Mouse (Mus musculus) hindbrain, embryonic 16.5 days (tissue): ENCODE measurements around the gene Anxa6. TPM values are rescaled to one million over a fixed set of nuclear protein-coding genes. Genes with fewer than 3 reads are reported as not detected.

Source experiments
- ATAC-seq: fragments of 200-750 bp; cut with Nextera tagmentation; 2 replicates; pipeline ENCODE4 v1.8.0; 2017; ENCODE audit warnings: moderate TSS enrichment, moderate library complexity
- H3K27ac ChIP-seq: fragments of 300-500 bp; sonication (generic); 2 replicates; pipeline ENCODE4 v1.5.1; 2014; ENCODE audit warnings: low read depth, mild to moderate bottlenecking, control low read depth, low read length, moderate library complexity
- H3K27me3 ChIP-seq: fragments of 300-500 bp; sonication (generic); replicated peaks from 2 replicates; pipeline ENCODE4 v1.6.1; 2014; ENCODE audit warnings: low read length; ENCODE audit not compliant: control insufficient read depth, insufficient read depth
- H3K36me3 ChIP-seq: fragments of 300-500 bp; sonication (generic); 2 replicates; pipeline ENCODE4 v1.6.1; 2014; ENCODE audit warnings: mild to moderate bottlenecking, low read length, moderate library complexity, mixed read lengths; ENCODE audit not compliant: control insufficient read depth, insufficient read depth
- H3K4me1 ChIP-seq: fragments of 300-500 bp; sonication (generic); 2 replicates; pipeline ENCODE4 v1.6.1; 2014; ENCODE audit warnings: low read depth, low read length; ENCODE audit not compliant: control insufficient read depth, insufficient read depth
- H3K4me2 ChIP-seq: fragments of 300-500 bp; sonication (generic); 2 replicates; pipeline ENCODE4 v1.6.1; 2014; ENCODE audit warnings: mild to moderate bottlenecking, low read length, control low read depth, moderate library complexity
- H3K4me3 ChIP-seq: fragments of 300-500 bp; sonication (generic); 2 replicates; pipeline ENCODE4 v1.5.1; 2014; ENCODE audit warnings: mild to moderate bottlenecking, low read length, control low read depth, moderate library complexity
- H3K9ac ChIP-seq: fragments of 300-500 bp; sonication (generic); 2 replicates; pipeline ENCODE4 v1.6.1; 2014; ENCODE audit warnings: low read depth, mild to moderate bottlenecking, control low read depth, low read length, moderate library complexity
- H3K9me3 ChIP-seq: fragments of 300-500 bp; sonication (generic); 2 replicates; pipeline ENCODE4 v1.6.1; 2014; ENCODE audit warnings: mild to moderate bottlenecking, low read length, moderate library complexity; ENCODE audit not compliant: control insufficient read depth
- WGBS: fragments of 180-500 bp; shearing (Covaris S2); extraction: QIAGEN DNeasy Blood & Tissue Kit; methylation state at CpG from one replicate; pipeline ENCODE4 v1.1.7; 2014; 5-methylcytosine and 5-hydroxymethylcytosine counted together
- polyA plus RNA-seq: library from polyadenylated mRNA; unstranded; fragments of >200 nt; fragmentation: Nextera tagmentation; extraction: Ambion mirVana; gene quantifications from 2 replicates; pipeline ENCODE4 v1.2.1, GENCODE M21; 2015

The Anxa6 gene
- polyA plus RNA-seq, 1 experiment from 2014 or later = 72.4 TPM

GRCm38 (mm10) chr11:55036601-55037000, 3.4 kb upstream of the Anxa6 start:
- 30% methylated on average over 3 of the region's 3 CpGs for WGBS
- no peak overlapping the region for H3K4me2 ChIP-seq
- ATAC-seq = no peak
- H3K4me3 ChIP-seq = no peak overlapping the region
- H3K36me3 ChIP-seq = no peaks in the 10 kb centered on the region
- H3K9ac ChIP-seq = no peak overlapping the region
- H3K27ac ChIP-seq = no peak overlapping the region
- peaks cover 6% of the 10 kb centered on the region; the same call in 1 of the 2 replicates for H3K27me3 ChIP-seq
- no peaks in the 10 kb centered on the region for H3K9me3 ChIP-seq
- peaks cover 15% of the 10 kb centered on the region for H3K4me1 ChIP-seq

GRCm38 (mm10) chr11:55032286-55032685, 959 bp downstream of the Anxa6 start:
- peaks cover 20% of the 10 kb centered on the region for H3K4me1 ChIP-seq
- no peaks in the 10 kb centered on the region for H3K36me3 ChIP-seq
- peak overlapping the region; percentile 82 for H3K9ac ChIP-seq
- 19% methylated on average over 5 of the region's 5 CpGs for WGBS
- peak overlapping the region; percentile 51; the same call in 1 of the 2 replicates for H3K27ac ChIP-seq
- no peak for ATAC-seq
- peaks cover 6% of the 10 kb centered on the region; the same call in 1 of the 2 replicates for H3K27me3 ChIP-seq
- H3K9me3 ChIP-seq = no peaks in the 10 kb centered on the region
- peak overlapping the region; percentile 100 for H3K4me2 ChIP-seq
- H3K4me3 ChIP-seq = peak overlapping the region; percentile 73

- ATAC-seq = no peak
- Histone ChIP-seq H3K4me3 (peak overlapping the region; percentile 73), H3K4me1 (peaks cover 20% of the 10 kb centered on the region), H3K27me3 (peaks cover 6% of the 10 kb centered on the region; the same call in 1 of the 2 replicates), H3K27ac (peak overlapping the region; percentile 51; the same call in 1 of the 2 replicates), H3K36me3 (no peaks in the 10 kb centered on the region), H3K9me3 (no peaks in the 10 kb centered on the region), H3K4me2 (peak overlapping the region; percentile 100), H3K9ac (peak overlapping the region; percentile 82)
- 8% methylated on average over 1 of the region's 4 CpGs for WGBS
These were observed 1.3 kb downstream of the Anxa6 start for GRCm38 (mm10) chr11:55031991-55032280.

GRCm38 (mm10) chr11:55031211-55031990, 1.8 kb downstream of the Anxa6 start:
- Histone ChIP-seq H3K9ac (peak overlapping the region; percentile 82; the same call in 1 of the 2 replicates), H3K4me1 (peaks cover 20% of the 10 kb centered on the region)
- no peak for ATAC-seq

GRCm38 (mm10) chr11:55028509-55028908, 4.7 kb downstream of the Anxa6 start:
- Histone ChIP-seq H3K9me3 (no peaks in the 10 kb centered on the region), H3K4me1 (peaks cover 21% of the 10 kb centered on the region), H3K4me2 (no peak overlapping the region), H3K4me3 (no peak overlapping the region), H3K27ac (no peak overlapping the region), H3K9ac (no peak overlapping the region), H3K36me3 (no peaks in the 10 kb centered on the region), H3K27me3 (no peaks in the 10 kb centered on the region)
- no peak for ATAC-seq
- WGBS = 65% methylated on average over 2 of the region's 2 CpGs

More at GRCm38 (mm10) chr11:55031211-55031990, 1.8 kb downstream of the Anxa6 start:
- peak overlapping the region; percentile 100 for H3K4me2 ChIP-seq
- peaks cover 6% of the 10 kb centered on the region; the same call in 1 of the 2 replicates for H3K27me3 ChIP-seq
- H3K27ac ChIP-seq = peak overlapping the region; percentile 31; the same call in 1 of the 2 replicates
- no peaks in the 10 kb centered on the region for H3K36me3 ChIP-seq
- peak overlapping the region; percentile 73; the same call in 1 of the 2 replicates for H3K4me3 ChIP-seq
- no peaks in the 10 kb centered on the region for H3K9me3 ChIP-seq
- 52% methylated on average over 10 of the region's 10 CpGs for WGBS

- ATAC-seq = no peak
- no peak overlapping the region for H3K4me3 ChIP-seq
- H3K36me3 ChIP-seq = no peaks in the 10 kb centered on the region
- no peak overlapping the region for H3K4me2 ChIP-seq
- 73% methylated on average over 2 of the region's 2 CpGs for WGBS
- H3K9ac ChIP-seq = no peak overlapping the region
- H3K4me1 ChIP-seq = peaks cover 24% of the 10 kb centered on the region
- no peaks in the 10 kb centered on the region for H3K27me3 ChIP-seq
- no peak overlapping the region for H3K27ac ChIP-seq
- H3K9me3 ChIP-seq = no peaks in the 10 kb centered on the region
These were observed 5.9 kb downstream of the Anxa6 start for GRCm38 (mm10) chr11:55027204-55027855.

- WGBS = 64% methylated on average over 4 of the region's 4 CpGs
- no peak overlapping the region for H3K9ac ChIP-seq
- no peak overlapping the region for H3K27ac ChIP-seq
- no peak overlapping the region for H3K4me3 ChIP-seq
- no peaks in the 10 kb centered on the region for H3K9me3 ChIP-seq
- ATAC-seq = peak; percentile 40; the same call in 1 of the 2 replicates
- no peak overlapping the region for H3K4me2 ChIP-seq
- H3K27me3 ChIP-seq = no peaks in the 10 kb centered on the region
- no peaks in the 10 kb centered on the region for H3K36me3 ChIP-seq
- peaks cover 25% of the 10 kb centered on the region for H3K4me1 ChIP-seq
These were observed 7.3 kb downstream of the Anxa6 start for GRCm38 (mm10) chr11:55025896-55026295.

GRCm38 (mm10) chr11:55023583-55023982, 9.7 kb downstream of the Anxa6 start:
- H3K9me3 ChIP-seq = no peaks in the 10 kb centered on the region
- H3K27me3 ChIP-seq = no peaks in the 10 kb centered on the region
- no peak overlapping the region for H3K9ac ChIP-seq
- H3K4me1 ChIP-seq = peaks cover 24% of the 10 kb centered on the region
- peak; percentile 24 for ATAC-seq
- peak overlapping the region; percentile 80 for H3K27ac ChIP-seq
- no peak overlapping the region for H3K4me2 ChIP-seq
- H3K36me3 ChIP-seq = no peaks in the 10 kb centered on the region
- WGBS = 69% methylated on average over 3 of the region's 3 CpGs
- no peak overlapping the region for H3K4me3 ChIP-seq

- no peaks in the 10 kb centered on the region for H3K9me3 ChIP-seq
- H3K4me3 ChIP-seq = no peak overlapping the region
- no peaks in the 10 kb centered on the region for H3K36me3 ChIP-seq
- no peaks in the 10 kb centered on the region for H3K27me3 ChIP-seq
- 14% methylated on average over 10 of the region's 10 CpGs for WGBS
- peak overlapping the region; percentile 4; the same call in 1 of the 2 replicates for H3K4me2 ChIP-seq
- peaks cover 22% of the 10 kb centered on the region for H3K4me1 ChIP-seq
- no peak overlapping the region for H3K9ac ChIP-seq
- peak overlapping the region; percentile 80 for H3K27ac ChIP-seq
- ATAC-seq = peak; percentile 87
These were observed 10.1 kb downstream of the Anxa6 start for GRCm38 (mm10) chr11:55023049-55023564.
